Comparison of ENCODE assay signal across 9 mouse cellular contexts in the genomic region with DNA sequence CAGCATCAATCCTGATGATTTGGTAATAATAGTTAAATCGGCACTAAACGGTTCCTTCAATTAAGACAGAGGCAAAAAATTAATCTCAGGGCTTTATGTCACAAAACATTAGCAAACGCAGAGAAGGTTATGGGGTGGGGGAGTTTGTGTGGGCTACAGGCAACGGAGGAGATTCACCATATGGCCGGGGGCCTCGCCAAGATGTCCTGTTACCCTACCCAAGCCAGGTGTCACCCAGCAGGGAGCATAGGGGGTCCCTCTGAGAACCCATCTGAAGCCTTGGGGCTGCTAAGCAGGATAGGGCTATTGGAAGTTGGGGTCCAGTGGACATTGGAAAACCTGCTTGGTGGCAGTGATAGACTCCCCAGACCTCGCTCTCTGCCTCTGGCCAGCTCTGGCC. TPM values are rescaled to one million over a fixed set of nuclear protein-coding genes. Genes with fewer than 3 reads are reported as not detected.
DNase-seq lines count a peak whose midpoint lies in the region; ATAC-seq and TF ChIP-seq lines count a peak whose summit lies in the region.
"Had no signal": no experiment of that assay in that cellular context is flagged by ENCODE, and none has a peak within 500 bp of the region (broad histone marks: within the 10 kb centered on the region; RNA-seq: fewer than 3 reads in every experiment).

No protein-coding gene starts in this region.

- H3K36me3 ChIP-seq in heart, embryonic 14.5 days (ENCODE audit: control insufficient read depth, insufficient read depth, low read length), result peaks cover 88% of the 10 kb centered on the region
- peaks cover 100% of the 10 kb centered on the region for H3K36me3 ChIP-seq in embryonic facial prominence, embryonic 10.5 days (replicated peaks)
- H3K36me3 ChIP-seq in hindbrain, embryonic 10.5 days, result peaks cover 100% of the 10 kb centered on the region
- H3K36me3 ChIP-seq in liver, postnatal 0 days (replicated peaks; ENCODE audit: insufficient read depth, low read length), result peaks cover 6% of the 10 kb centered on the region; the same call in 1 of the 2 replicates

- H3K4me2 ChIP-seq in heart, embryonic 14.5 days (ENCODE audit: low read length), result no peak overlapping the region
- H3K4me2 ChIP-seq in liver, postnatal 0 days (ENCODE audit: low read depth, low read length), result no peak overlapping the region

- no peak for ATAC-seq in heart, embryonic 14.5 days (ENCODE audit: insufficient number of reproducible peaks, insufficient read depth, low FRiP score, low read depth)
- no peak for ATAC-seq in liver, postnatal 0 days
- ATAC-seq: activated CD4-positive, CD25-positive, alpha-beta regulatory T cell, adult 4 months had no signal

- H3K4me3 ChIP-seq in heart, embryonic 14.5 days (ENCODE audit: control insufficient read depth in 1 of 2, insufficient read depth in 1 of 2, low read depth in 1 of 2, low read length in 2 of 2), result no peak overlapping the region
- peak overlapping the region; percentile 31; the same call in 1 of the 2 replicates for H3K4me3 ChIP-seq in embryonic facial prominence, embryonic 10.5 days
- H3K4me3 ChIP-seq in hindbrain, embryonic 10.5 days, result no peak overlapping the region
- H3K4me3 ChIP-seq in liver, postnatal 0 days (ENCODE audit: low read depth, low read length), result no peak overlapping the region

- no peak for DNase-seq in heart, adult 11 months
- no peak for DNase-seq in embryonic facial prominence, embryonic 10.5 days (ENCODE audit: low spot score)
- no peak for DNase-seq in hindbrain, embryonic 10.5 days (ENCODE audit: low spot score)
- no peak for DNase-seq in liver, postnatal 0 days
- no peak for DNase-seq in frontal cortex, postnatal 14 days (ENCODE audit: low spot score in 2 of 2)
- DNase-seq in embryo, embryonic 11 days, result no peak
- no peak for DNase-seq in right cerebral cortex, postnatal 36 days (ENCODE audit: low spot score in 2 of 2)

- H3K9ac ChIP-seq in heart, embryonic 14.5 days (ENCODE audit: low read length), result no peak overlapping the region
- no peak overlapping the region for H3K9ac ChIP-seq in liver, postnatal 0 days (replicated peaks)

- no peak for TF ChIP-seq EP300 in liver, postnatal 0 days (IDR thresholded peaks at IDR 0.05; ENCODE audit: low read depth)

- no peak for TF ChIP-seq CTCF in liver, postnatal 0 days (IDR thresholded peaks at IDR 0.05; ENCODE audit: low read depth)

- peak overlapping the region; percentile 21 to 62; a peak in 3 of 4 replicates for H3K27ac ChIP-seq in heart, embryonic 14.5 days (replicated peaks in 1 of 2; ENCODE audit: control insufficient read depth in 1 of 2, insufficient read depth in 1 of 2, low read depth in 2 of 2, low read length in 2 of 2)
- peak overlapping the region; percentile 72 for H3K27ac ChIP-seq in embryonic facial prominence, embryonic 10.5 days (replicated peaks)
- H3K27ac ChIP-seq in hindbrain, embryonic 10.5 days, result peak overlapping the region; percentile 78
- H3K27ac ChIP-seq in liver, postnatal 0 days (ENCODE audit: low read depth), result 0 out of 2 replicates have a peak overlapping the region, but pooled peaks have one; percentile 3

- 89% methylated on average over 7 of the region's 7 CpGs for whole genome bisulfite sequencing in heart, embryonic 14.5 days
- 79% methylated on average over 7 of the region's 7 CpGs for WGBS in embryonic facial prominence, embryonic 10.5 days
- 72% methylated on average over 7 of the region's 7 CpGs for WGBS in hindbrain, embryonic 10.5 days
- WGBS in liver, postnatal 0 days (ENCODE audit: insufficient replicate concordance), result 75% methylated on average over 7 of the region's 7 CpGs

- no peaks in the 10 kb centered on the region for H3K9me3 ChIP-seq in heart, embryonic 14.5 days (ENCODE audit: control insufficient read depth, low read length)
- H3K9me3 ChIP-seq in embryonic facial prominence, embryonic 10.5 days, result no peaks in the 10 kb centered on the region
- no peaks in the 10 kb centered on the region for H3K9me3 ChIP-seq in hindbrain, embryonic 10.5 days
- H3K9me3 ChIP-seq in liver, postnatal 0 days (ENCODE audit: low read length), result no peaks in the 10 kb centered on the region

- H3K27me3 ChIP-seq in heart, embryonic 14.5 days (ENCODE audit: control insufficient read depth, insufficient read depth, low read length), result no peaks in the 10 kb centered on the region
- no peaks in the 10 kb centered on the region for H3K27me3 ChIP-seq in embryonic facial prominence, embryonic 10.5 days (replicated peaks; ENCODE audit: low read depth, poor library complexity, severe bottlenecking)
- no peaks in the 10 kb centered on the region for H3K27me3 ChIP-seq in hindbrain, embryonic 10.5 days (ENCODE audit: insufficient read depth, poor library complexity, severe bottlenecking)
- no peaks in the 10 kb centered on the region for H3K27me3 ChIP-seq in liver, postnatal 0 days (ENCODE audit: insufficient read depth, low read length)

- peaks cover 20 to 27% of the 10 kb centered on the region in 2 experiments for H3K4me1 ChIP-seq in heart, embryonic 14.5 days (ENCODE audit: control insufficient read depth in 2 of 2, insufficient read depth in 2 of 2, low read length in 2 of 2)
- H3K4me1 ChIP-seq in embryonic facial prominence, embryonic 10.5 days, result peaks cover 44% of the 10 kb centered on the region
- H3K4me1 ChIP-seq in hindbrain, embryonic 10.5 days (replicated peaks), result peaks cover 61% of the 10 kb centered on the region
- peaks cover 15% of the 10 kb centered on the region; the same call in 1 of the 2 replicates for H3K4me1 ChIP-seq in liver, postnatal 0 days (ENCODE audit: insufficient read depth)

RNA-seq across cellular contexts. Expression of a gene that starts 48.0 kb away (rescaled TPM):
- 8.8 and 9.1 TPM in 2 replicates for polyA plus RNA-seq in heart, embryonic 14.5 days (2014; fragmentation: Nextera tagmentation; extraction: Ambion mirVana)
- 18.0 and 18.4 TPM in 2 replicates for polyA plus RNA-seq in embryonic facial prominence, embryonic 10.5 days (2016; fragmentation: Nextera tagmentation; extraction: Ambion mirVana)
- polyA plus RNA-seq in hindbrain, embryonic 10.5 days (2016; fragmentation: Nextera tagmentation; extraction: Ambion mirVana), result 17.0 and 18.8 TPM in 2 replicates
- polyA plus RNA-seq in liver, postnatal 0 days (2015; fragmentation: Nextera tagmentation; extraction: Ambion mirVana), result 1.1 and 1.2 TPM in 2 replicates
- polyA plus RNA-seq: activated CD4-positive, CD25-positive, alpha-beta regulatory T cell, adult 4 months had no signal

Comparison
In these comparisons a context has a peak if more than half of its experiments do, and no peak if none do; other contexts are left out.
1. H3K27ac ChIP-seq: peak in every context shown above with its lines; median percentile 78 in hindbrain, embryonic 10.5 days; 72 in embryonic facial prominence, embryonic 10.5 days; 42 in heart, embryonic 14.5 days; 3 in liver, postnatal 0 days.